Mouse (Mus musculus): ENCODE measurements around the gene Emc3. TPM values are rescaled to one million over a fixed set of nuclear protein-coding genes. Genes with fewer than 3 reads are reported as not detected.

Emc3 gene
- polyA plus RNA-seq (2017; shearing (Covaris generic)) = 104 TPM

DNA sequence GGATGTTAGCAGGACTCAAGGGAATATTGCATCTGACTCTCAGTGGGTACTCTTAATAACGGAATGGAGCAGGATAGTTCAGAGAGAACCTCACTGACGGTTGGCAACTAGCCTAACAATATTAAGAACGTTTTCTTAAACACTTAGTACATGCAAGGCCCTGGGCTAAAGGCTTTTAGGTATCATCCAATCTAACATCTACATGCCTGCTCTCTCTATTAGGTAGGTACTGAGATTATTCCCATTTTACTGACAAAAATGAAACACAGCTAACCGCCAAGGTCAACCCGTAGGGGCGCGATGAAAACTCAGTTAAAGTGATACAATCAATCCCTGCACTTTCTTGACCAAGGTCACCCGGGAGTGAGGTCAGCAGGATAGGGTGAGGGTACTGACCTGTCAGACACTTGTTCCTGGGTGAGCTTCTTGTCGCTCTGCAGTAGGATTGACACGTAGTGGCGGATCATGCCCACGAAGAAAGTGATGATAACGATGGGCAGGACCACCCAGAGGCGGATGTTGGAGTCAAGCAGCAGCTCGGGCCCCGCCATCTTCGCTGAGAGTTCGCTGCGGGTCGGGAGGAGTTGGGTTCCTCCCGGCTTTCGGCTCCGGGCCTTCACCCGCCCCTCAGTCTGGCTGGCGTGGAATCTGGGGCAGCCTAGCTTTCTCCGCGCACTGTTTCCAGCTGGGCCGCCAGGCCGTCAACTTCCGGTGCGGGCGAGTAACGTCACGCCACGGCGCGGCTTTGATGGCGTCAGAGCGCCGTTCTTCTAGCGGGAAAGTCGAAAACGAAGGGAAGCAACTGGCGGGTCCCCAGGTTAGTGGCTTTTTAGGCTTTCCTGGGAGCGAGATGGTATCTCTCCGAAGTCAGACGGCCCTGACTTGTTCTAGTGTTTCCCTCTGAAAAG, at the start of gene Emc3, which contains the start of gene Fancd2:
Gene Emc3 (minus strand): TSS at position 721 of the 908 bp plus-strand sequence.
Gene Fancd2 (plus strand): TSS at position 751 of the 908 bp plus-strand sequence.

DNA sequence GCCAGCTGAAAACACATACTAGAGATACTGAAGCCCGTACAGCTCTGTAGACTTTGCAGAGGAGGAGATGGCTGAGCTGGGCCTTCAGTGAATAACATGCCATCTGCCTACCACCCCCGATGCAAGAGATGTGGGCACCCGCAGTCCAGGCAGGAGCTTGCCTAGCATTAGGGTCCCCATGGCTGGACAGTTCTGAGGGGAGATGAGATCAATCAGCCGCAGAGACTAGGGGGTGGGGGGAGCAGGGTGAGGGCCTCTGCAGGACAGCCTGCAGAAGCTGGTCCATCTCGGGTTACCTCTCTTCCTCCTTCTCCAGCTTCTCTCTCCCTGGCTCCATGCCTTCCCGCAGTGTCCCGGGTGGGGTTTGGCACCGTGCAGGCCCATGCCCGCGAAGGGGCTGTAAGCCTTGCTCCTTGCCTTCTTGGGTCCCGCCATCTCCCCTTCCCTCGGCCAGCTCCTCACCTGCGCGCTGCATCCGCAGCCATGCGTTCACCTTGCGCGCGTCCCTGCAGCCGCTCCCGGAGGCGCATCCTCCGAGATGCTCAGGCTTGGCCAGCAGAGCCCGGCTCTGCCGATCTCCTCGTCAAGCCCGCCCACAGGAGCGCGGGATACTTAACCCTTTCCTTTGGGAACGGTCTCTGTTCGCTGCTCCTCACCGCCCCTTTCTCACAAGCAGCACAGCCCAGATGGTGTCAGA, 29.9 kb downstream of the Emc3 start, which contains the start of gene Prrt3:
Gene Prrt3 (minus strand): TSS at position 544 of the 697 bp plus-strand sequence.

DNA sequence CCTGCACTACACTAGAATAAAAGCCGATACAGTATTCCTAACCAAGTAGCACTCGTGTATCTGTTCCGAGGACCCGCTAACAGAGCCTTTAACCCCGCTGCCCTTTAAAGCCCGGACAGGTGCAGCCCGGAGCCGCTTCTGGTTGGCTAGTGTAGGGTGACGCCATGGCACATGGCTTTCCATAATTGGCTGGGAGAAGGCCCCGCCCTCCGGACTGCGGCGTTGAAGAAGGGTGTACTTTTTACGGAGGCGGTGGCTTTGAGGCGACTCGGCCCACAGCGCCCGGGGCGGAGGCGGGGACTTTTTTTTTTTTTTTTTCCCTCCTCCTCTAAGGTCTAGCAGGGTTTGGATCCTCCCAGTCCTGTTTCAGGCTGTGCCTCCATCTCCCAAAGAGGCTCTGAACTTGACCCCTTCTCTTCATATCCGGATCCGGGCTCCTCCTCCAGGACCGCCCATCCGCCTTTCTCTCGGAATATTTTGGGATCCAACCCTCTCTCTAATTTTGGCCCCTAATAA, 48.3 kb downstream of the Emc3 start, which contains the start of gene Creld1:
Gene Creld1 (plus strand): TSS at position 198 of the 516 bp plus-strand sequence.

DNA sequence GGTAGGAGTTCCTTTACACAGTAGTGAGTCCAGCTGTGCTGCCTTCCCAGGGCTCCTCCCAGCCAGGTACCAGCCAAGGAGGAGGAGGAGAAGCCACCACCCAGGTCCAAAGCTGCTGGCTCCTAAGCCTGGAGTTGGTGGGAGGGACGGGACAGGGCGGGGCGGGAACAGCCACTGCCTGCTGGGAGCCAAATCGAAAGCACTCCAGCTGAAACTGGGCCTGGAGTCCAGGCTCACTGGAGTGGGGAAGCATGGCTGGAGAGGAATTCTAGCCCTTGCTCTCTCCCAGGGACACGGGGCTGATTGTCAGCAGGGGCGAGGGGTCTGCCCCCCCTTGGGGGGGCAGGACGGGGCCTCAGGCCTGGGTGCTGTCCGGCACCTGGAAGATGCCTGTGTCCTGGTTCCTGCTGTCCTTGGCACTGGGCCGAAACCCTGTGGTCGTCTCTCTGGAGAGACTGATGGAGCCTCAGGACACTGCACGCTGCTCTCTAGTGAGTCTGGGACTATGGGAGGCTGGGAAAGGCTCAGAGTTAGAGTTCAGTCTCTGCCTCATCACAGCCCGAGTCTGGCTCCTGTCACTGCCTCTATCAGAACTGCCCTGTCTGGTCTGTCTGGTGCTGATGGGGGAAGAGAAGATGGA, 60.0 kb downstream of the Emc3 start, which contains the start of gene Il17rc:
Gene Il17rc (plus strand): TSS at position 131 of the 640 bp plus-strand sequence.

Other genes starting within 250 kb of the Emc3 start
- 0.13 TPM for gene Cpne9, start 249.3 kb downstream of the Emc3 start, polyA plus RNA-seq (2017; shearing (Covaris generic))
- 42.7 TPM for gene Brpf1, start 224.5 kb downstream of the Emc3 start, polyA plus RNA-seq (2017; shearing (Covaris generic))
- 12.8 TPM for gene Ogg1, start 204.7 kb downstream of the Emc3 start, polyA plus RNA-seq (2017; shearing (Covaris generic))
- gene Camk1, start 187.7 kb downstream of the Emc3 start, polyA plus RNA-seq (2017; shearing (Covaris generic)) = 3.2 TPM
- gene Tada3, start 153.8 kb downstream of the Emc3 start, polyA plus RNA-seq (2017; shearing (Covaris generic)) = 73.2 TPM
- 625 TPM for gene Arpc4, start 153.5 kb downstream of the Emc3 start, polyA plus RNA-seq (2017; shearing (Covaris generic))
- gene Ttll3, start 142.4 kb downstream of the Emc3 start, polyA plus RNA-seq (2017; shearing (Covaris generic)) = 17.0 TPM
- gene Rpusd3, start 112.3 kb downstream of the Emc3 start, polyA plus RNA-seq (2017; shearing (Covaris generic)) = 13.1 TPM
- not detected for gene Cidec, start 95.9 kb downstream of the Emc3 start, polyA plus RNA-seq (2017; shearing (Covaris generic))
- gene Jagn1, start 89.1 kb downstream of the Emc3 start, polyA plus RNA-seq (2017; shearing (Covaris generic)) = 60.5 TPM
- gene Il17re, start 73.2 kb downstream of the Emc3 start, polyA plus RNA-seq (2017; shearing (Covaris generic)) = not detected
- 0.26 TPM for gene Il17rc, start 60.2 kb downstream of the Emc3 start, polyA plus RNA-seq (2017; shearing (Covaris generic))
- 12.7 TPM for gene Creld1, start 48.4 kb downstream of the Emc3 start, polyA plus RNA-seq (2017; shearing (Covaris generic))
- gene Prrt3, start 29.7 kb downstream of the Emc3 start, polyA plus RNA-seq (2017; shearing (Covaris generic)) = 0.33 TPM
- gene Fancd2, start within 50 bp of the Emc3 start, polyA plus RNA-seq (2017; shearing (Covaris generic)) = 2.4 TPM
- gene Fancd2os, start 69.1 kb upstream of the Emc3 start, polyA plus RNA-seq (2017; shearing (Covaris generic)) = not detected
- gene Brk1, start 73.1 kb upstream of the Emc3 start, polyA plus RNA-seq (2017; shearing (Covaris generic)) = 279 TPM
- gene Vhl, start 92.3 kb upstream of the Emc3 start, polyA plus RNA-seq (2017; shearing (Covaris generic)) = 31.9 TPM
- 64.7 TPM for gene Irak2, start 106.8 kb upstream of the Emc3 start, polyA plus RNA-seq (2017; shearing (Covaris generic))
- 2.2 TPM for gene Tatdn2, start 165.4 kb upstream of the Emc3 start, polyA plus RNA-seq (2017; shearing (Covaris generic))
- not detected for gene Ghrl, start 188.2 kb upstream of the Emc3 start, polyA plus RNA-seq (2017; shearing (Covaris generic))
- 184 TPM for gene Sec13, start 209.1 kb upstream of the Emc3 start, polyA plus RNA-seq (2017; shearing (Covaris generic))

Data from activated CD4-positive, CD25-positive, alpha-beta regulatory T cell, adult 9 weeks (primary cell).